Mouse (Mus musculus) macrophage (primary cell): ENCODE results near the gene Rpl4. TPM values are rescaled to one million over a fixed set of nuclear protein-coding genes. Genes with fewer than 3 reads are reported as not detected.

ENCODE experiments used
- H3K27ac ChIP-seq: fragments of 350-480 bp; formaldehyde crosslinking; 2 replicates; pipeline ENCODE4 v1.9.0; 2021
- H3K36me3 ChIP-seq: fragments of 350-480 bp; formaldehyde crosslinking; 2 replicates; pipeline ENCODE4 v1.9.0; 2021; ENCODE audit errors: inconsistent target
- H3K4me3 ChIP-seq: fragments of 350-480 bp; formaldehyde crosslinking; 2 replicates; pipeline ENCODE4 v1.9.0; 2021; ENCODE audit errors: inconsistent target
- H3K79me2 ChIP-seq: fragments of 350-480 bp; formaldehyde crosslinking; 2 replicates; pipeline ENCODE4 v1.9.0; 2021; ENCODE audit errors: inconsistent target
- WGBS: methylation state at CpG from one replicate; pipeline ENCODE4 v1.1.7; 2026; ENCODE audit warnings: inconsistent platforms; ENCODE audit not compliant: missing documents; 5-methylcytosine and 5-hydroxymethylcytosine counted together
- polyA plus RNA-seq: library from polyadenylated mRNA; stranded (reverse); fragments of 250-400 nt; gene quantifications from 3 replicates; pipeline ENCODE4 v1.2.4, GENCODE M21; 2018; ENCODE audit warnings: inconsistent platforms

The Rpl4 gene
- polyA plus RNA-seq, 1 experiment from 2014 or later = 739 TPM

DNA sequence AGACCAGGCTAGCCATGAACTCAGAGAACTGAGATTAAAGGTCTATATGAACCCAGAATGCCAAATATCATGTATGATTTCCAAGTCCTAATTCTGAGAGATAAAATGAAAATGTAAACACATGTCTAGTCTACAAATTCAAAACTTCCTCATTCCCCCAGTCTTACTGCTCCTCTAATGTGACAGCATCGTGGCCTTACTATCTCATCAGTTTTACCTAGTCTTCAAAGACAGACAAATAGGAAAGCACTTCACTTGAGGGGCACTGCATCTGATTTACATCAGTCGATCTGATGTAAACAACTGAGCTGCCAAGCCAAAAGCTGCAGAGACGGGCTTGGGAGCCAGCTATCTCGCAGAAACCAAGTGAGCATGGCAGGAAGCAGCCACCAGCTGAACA, 42.9 kb downstream of the Rpl4 start:
- Histone ChIP-seq H3K36me3 (peaks cover 21% of the 10 kb centered on the region), H3K79me2 (peaks cover 82% of the 10 kb centered on the region), H3K4me3 (no peak overlapping the region), H3K27ac (no peak overlapping the region)
- WGBS = 41% methylated on average over 4 of the region's 4 CpGs

DNA sequence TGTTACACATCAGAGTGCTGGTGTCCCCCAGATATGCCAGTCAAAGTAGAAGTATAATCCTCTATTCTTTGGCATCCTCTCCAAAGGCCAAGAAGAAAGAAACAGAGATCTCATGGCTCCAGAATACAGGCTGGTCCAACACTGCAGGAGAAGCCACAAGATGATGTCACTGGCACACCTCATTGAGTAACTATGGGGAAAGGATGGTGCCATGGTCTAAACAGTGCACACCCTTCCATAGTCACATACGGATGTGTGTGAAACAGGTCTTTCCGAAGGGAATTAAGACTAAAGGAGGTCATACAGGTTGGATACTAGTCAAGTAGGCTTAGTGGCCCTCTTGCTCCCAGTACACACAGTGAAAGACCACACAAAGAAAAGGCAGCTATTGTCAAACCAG, 43.5 kb downstream of the Rpl4 start:
- WGBS = 88% methylated on average over 2 of the region's 2 CpGs
- peaks cover 17% of the 10 kb centered on the region for H3K36me3 ChIP-seq
- H3K79me2 ChIP-seq = peaks cover 87% of the 10 kb centered on the region
- no peak overlapping the region for H3K27ac ChIP-seq
- no peak overlapping the region for H3K4me3 ChIP-seq

DNA sequence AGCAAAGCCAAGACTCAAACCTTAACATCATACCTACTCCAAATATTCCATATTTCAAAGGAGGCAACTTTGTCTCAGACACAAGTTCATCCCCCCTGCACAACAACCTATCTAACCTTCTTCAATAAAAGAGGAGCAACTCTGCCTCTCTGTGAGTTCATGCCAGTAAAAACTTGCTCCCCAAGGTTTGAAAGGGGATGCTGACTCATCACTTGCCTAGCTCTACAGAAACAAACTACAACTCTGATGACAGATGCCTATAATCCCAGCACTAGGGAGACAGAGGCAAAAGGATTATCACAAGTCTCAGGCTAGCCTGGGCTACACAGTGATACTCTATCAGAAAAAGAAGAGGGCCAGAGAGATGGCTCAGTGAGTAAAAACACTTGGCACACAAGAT, 44.7 kb downstream of the Rpl4 start:
- peaks cover 5% of the 10 kb centered on the region for H3K36me3 ChIP-seq

DNA sequence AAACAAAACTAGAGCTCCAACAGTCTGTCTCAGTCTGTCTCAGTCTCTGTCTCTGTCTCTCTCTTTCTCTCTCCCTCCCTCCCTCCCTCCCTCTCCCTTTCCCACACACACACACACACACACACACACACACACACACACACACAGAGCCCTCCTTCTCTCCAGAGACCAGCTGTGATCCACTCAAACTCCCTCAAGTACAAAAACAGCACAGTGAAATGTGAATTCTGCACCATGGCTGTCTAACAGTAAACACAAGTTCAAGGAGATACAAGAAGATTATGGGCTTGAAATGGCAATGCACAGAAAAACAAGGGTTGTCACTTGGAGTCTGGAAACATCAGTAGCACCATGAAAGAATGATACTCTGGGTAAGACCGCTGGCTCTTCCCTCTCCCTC, 46.1 kb downstream of the Rpl4 start:
- H3K4me3 ChIP-seq = no peak overlapping the region
- no peak overlapping the region for H3K27ac ChIP-seq
- WGBS = 100% methylated on average over 1 of the region's 1 CpGs
- peaks cover 99% of the 10 kb centered on the region for H3K79me2 ChIP-seq
- no peaks in the 10 kb centered on the region for H3K36me3 ChIP-seq

More for the DNA sequence above, 44.7 kb downstream of the Rpl4 start:
- Histone ChIP-seq H3K4me3 (no peak overlapping the region), H3K79me2 (peaks cover 99% of the 10 kb centered on the region), H3K27ac (no peak overlapping the region)

DNA sequence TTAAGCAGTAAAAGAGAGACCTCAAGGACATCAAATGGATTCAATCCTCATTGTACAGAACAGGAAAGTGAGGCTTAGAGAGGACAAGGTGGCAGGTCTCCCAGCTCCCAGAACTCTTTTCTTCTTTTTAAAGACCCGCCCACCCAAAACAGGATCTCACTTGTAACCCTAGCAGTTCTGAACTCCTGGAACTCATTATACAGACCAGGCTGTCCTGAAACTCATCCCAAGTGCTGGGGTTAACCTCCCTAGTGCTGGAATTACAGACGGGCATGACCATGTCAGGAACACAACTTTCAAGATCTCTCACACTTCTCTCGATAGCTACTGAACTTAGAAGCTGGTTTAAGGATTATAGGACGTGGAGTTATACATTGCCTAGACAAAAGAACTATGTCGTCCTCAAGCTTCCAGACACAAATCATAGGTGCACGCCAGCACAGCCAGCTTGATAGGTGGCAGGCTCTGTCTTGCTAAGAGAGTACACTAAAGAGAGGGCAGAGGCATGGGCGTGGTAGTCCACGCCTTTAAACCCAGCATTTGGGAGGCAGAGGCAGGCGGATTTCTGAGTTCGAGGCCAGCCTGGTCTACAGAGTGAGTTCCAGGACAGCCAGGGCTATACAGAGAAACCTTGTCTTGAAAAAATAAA, 46.7 kb downstream of the Rpl4 start:
- H3K36me3 ChIP-seq = no peaks in the 10 kb centered on the region
- no peak overlapping the region for H3K27ac ChIP-seq
- WGBS = 97% methylated on average over 9 of the region's 10 CpGs
- peaks cover 99% of the 10 kb centered on the region for H3K79me2 ChIP-seq
- H3K4me3 ChIP-seq = no peak overlapping the region

DNA sequence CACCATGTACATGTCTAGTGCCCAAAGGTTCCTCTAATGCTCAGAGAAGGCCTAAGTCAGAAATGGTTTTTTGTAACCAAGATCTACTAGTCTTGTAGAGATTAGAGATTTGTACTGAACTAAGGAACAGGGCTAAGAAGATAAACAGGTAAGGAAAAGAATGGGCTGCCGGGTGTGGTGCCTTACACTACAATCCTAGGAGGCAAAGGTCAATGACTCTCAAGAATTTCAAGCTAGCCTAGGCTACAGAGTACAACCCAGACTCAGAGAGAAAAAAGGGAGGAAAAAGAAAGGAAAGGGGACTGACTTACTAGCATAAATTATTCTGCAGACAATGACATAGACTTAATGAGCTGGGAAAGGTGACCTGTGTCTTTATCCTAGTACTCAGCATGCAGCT, 47.4 kb downstream of the Rpl4 start:
- Histone ChIP-seq H3K4me3 (no peak overlapping the region), H3K27ac (no peak overlapping the region), H3K36me3 (no peaks in the 10 kb centered on the region), H3K79me2 (peaks cover 99% of the 10 kb centered on the region)
- WGBS = 92% methylated on average over 1 of the region's 1 CpGs

DNA sequence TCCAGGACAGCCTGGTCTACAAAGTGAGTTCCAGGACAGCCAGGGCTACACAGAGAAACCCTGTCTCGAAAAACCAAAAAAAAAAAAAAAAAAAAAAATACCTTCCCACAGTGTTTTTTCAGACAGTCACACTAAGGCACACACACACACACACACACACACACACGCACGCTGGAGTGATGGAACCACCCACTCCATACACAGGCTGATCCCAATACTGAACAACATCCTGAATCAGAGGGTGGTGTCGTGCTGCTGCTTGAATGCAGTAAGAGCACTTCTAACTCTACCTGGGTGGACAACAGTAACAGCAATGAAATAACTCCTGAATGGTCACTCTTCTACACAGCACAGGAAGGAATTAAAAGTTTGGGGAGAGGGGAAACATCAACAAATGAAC, 48.3 kb downstream of the Rpl4 start:
- Histone ChIP-seq H3K36me3 (no peaks in the 10 kb centered on the region), H3K27ac (no peak overlapping the region), H3K79me2 (peaks cover 99% of the 10 kb centered on the region), H3K4me3 (no peak overlapping the region)
- WGBS = 100% methylated on average over 1 of the region's 4 CpGs

DNA sequence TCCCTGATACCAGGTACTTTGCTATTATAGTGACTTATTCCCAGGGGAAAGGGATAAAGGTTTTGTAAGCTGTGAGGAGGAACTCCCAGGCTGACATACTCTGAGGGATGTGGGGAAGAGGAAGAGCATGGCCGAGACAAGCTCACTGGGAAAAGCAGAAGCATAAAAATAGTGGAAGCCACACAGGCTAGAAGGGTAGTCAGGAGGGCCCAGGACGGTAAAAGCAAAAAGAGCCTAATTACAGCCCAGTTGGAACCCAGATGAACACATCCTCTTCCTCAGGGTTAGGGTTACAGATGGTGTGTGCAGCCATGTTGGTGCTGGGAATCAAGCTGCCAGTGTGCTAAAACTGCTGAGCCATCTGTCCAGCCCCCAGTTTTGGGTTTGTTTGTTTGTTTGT, 48.9 kb downstream of the Rpl4 start:
- no peak overlapping the region for H3K4me3 ChIP-seq
- H3K36me3 ChIP-seq = no peaks in the 10 kb centered on the region
- H3K27ac ChIP-seq = peak overlapping the region; percentile 24; the same call in 1 of the 2 replicates
- H3K79me2 ChIP-seq = peaks cover 99% of the 10 kb centered on the region
- WGBS = 4% methylated on average over 2 of the region's 2 CpGs

DNA sequence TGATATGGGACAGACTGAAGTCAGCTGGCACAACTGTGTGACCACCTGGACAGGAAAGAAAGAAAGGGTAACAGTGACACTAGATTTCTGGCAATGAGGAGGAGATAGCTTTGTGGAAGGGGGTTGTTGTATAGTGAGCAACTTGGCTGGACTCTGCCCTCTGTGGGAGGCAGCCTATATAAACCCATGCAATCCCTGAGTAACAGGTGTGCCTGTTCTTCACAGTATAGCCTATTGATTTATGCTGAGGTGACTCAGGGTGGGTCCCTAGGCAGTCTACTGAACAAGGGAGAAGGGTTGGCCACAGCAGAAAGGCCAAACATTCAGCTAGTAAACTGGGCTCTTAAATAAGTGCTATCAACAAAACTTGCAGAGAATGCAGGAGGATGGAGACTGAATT, 52.6 kb downstream of the Rpl4 start:
- peaks cover 99% of the 10 kb centered on the region for H3K79me2 ChIP-seq
- H3K36me3 ChIP-seq = no peaks in the 10 kb centered on the region
- H3K27ac ChIP-seq = no peak overlapping the region
- no peak overlapping the region for H3K4me3 ChIP-seq

DNA sequence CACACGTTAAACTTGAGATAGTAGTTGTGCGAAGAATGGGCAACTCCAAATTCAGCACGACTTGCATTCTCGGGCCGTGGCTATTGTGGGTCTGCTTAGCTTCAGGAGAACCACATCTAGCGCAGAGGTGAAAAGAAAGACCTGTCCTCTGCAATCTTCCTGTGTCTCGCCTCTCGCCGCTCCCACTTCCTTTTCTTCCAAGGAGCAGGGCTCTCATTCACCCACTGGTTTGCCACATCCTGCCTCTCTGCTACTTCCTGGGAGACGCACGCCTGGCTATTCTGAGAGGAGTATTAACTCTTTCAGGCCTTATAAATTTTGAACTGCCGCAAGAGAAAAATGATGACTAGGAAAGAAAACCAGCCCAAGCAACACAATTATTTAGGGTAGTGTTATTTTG, 54.6 kb downstream of the Rpl4 start:
- Histone ChIP-seq H3K27ac (peak overlapping the region; percentile 13; the same call in 1 of the 2 replicates), H3K36me3 (no peaks in the 10 kb centered on the region), H3K79me2 (peaks cover 100% of the 10 kb centered on the region), H3K4me3 (no peak overlapping the region; the same call in 1 of the 2 replicates)
- 3% methylated on average over 12 of the region's 12 CpGs for WGBS

Other genes with a start within 250 kb of the Rpl4 start
- gene Smad6, start 151.3 kb upstream of the Rpl4 start, polyA plus RNA-seq = 0.09 to 5.5 TPM (median 0.29 TPM) in 3 replicates
- not detected in 3 replicates for gene Lctl, start 56.2 kb upstream of the Rpl4 start, polyA plus RNA-seq
- 1.1 to 13.3 TPM (median 12.2 TPM) in 3 replicates for gene Zwilch, start 271 bp upstream of the Rpl4 start, polyA plus RNA-seq
- gene Snapc5, start 5.9 kb downstream of the Rpl4 start, polyA plus RNA-seq = 54.1 to 107 TPM (median 56.0 TPM) in 3 replicates
- 0.13 TPM in 1 of 3 replicates, not detected in the others for gene Uchl4, start 61.8 kb downstream of the Rpl4 start, polyA plus RNA-seq
- 30.9 to 88.8 TPM (median 78.1 TPM) in 3 replicates for gene Map2k1, start 80.3 kb downstream of the Rpl4 start, polyA plus RNA-seq
- 13.3 to 77.2 TPM (median 22.0 TPM) in 3 replicates for gene Tipin, start 108.2 kb downstream of the Rpl4 start, polyA plus RNA-seq
- 13.3 to 16.9 TPM (median 14.4 TPM) in 3 replicates for gene Dis3l, start 167.9 kb downstream of the Rpl4 start, polyA plus RNA-seq
- gene Megf11, start 212.3 kb downstream of the Rpl4 start, polyA plus RNA-seq = not detected in 3 replicates